Mouse (Mus musculus): Measurements from ENCODE around the gene Clasrp. TPM values are rescaled to one million over a fixed set of nuclear protein-coding genes. Genes with fewer than 3 reads are reported as not detected.

The Clasrp gene
- polyA plus RNA-seq, 1 experiment: 29.0 TPM

DNA sequence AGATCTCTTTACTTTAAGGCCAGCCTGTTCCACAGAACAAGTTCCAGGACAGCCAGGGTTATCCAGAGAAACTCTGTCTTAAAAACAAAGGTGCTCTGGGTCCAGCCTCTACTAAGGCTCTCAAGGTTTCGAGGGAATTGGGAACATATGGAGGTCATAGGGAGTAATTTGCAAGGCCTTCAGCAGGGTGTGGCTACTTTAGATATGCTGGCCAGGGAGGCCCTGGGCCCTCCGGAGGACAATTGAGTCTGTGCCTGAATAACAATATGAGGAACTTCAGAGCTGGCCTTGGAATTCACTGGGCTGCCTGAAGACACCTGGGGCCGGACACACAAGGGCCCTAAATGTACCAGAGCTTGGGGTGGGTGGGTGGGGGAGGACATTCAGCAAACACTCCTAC lies 28.7 kb downstream of the Clasrp start:
- H3K27me3 ChIP-seq (replicated peaks; ENCODE audit: control insufficient read depth, insufficient read depth, low read length): no peaks in the 10 kb centered on the region
- no peak for DNase-seq
- WGBS: 75% methylated on average over 3 of the region's 3 CpGs
- H3K4me1 ChIP-seq (ENCODE audit: control insufficient read depth, insufficient read depth, low read length): peaks cover 14% of the 10 kb centered on the region
- TF ChIP-seq POLR2A (IDR thresholded peaks at IDR 0.05; ENCODE audit: low read depth, low read length) (no peak), CTCF (conservative IDR thresholded peaks at IDR 0.05; ENCODE audit: insufficient read depth, insufficient read length, low read depth, low read length) (no peak)
- no peaks in the 10 kb centered on the region for H3K36me3 ChIP-seq (ENCODE audit: control insufficient read depth, insufficient read depth, low read length)
- no peak overlapping the region for H3K27ac ChIP-seq (ENCODE audit: insufficient read depth, low read depth, low read length)
- no peak overlapping the region for H3K4me3 ChIP-seq (ENCODE audit: insufficient read depth, low read depth, low read length)

GRCm38 (mm10) chr7:19573776-19574140 lies 30.5 kb downstream of the Clasrp start:
- 20% methylated on average over 16 of the region's 16 CpGs for WGBS
- Histone ChIP-seq H3K4me3 (ENCODE audit: insufficient read depth, low read depth, low read length) (peak overlapping the region; percentile 92), H3K27me3 (replicated peaks; ENCODE audit: control insufficient read depth, insufficient read depth, low read length) (no peaks in the 10 kb centered on the region), H3K27ac (ENCODE audit: insufficient read depth, low read depth, low read length) (peak overlapping the region; percentile 93), H3K36me3 (ENCODE audit: control insufficient read depth, insufficient read depth, low read length) (no peaks in the 10 kb centered on the region; the same call in 1 of the 2 replicates), H3K4me1 (ENCODE audit: control insufficient read depth, insufficient read depth, low read length) (peaks cover 25% of the 10 kb centered on the region)
- no peak for DNase-seq
- TF ChIP-seq POLR2A (IDR thresholded peaks at IDR 0.05; ENCODE audit: low read depth, low read length) (no peak), CTCF (conservative IDR thresholded peaks at IDR 0.05; ENCODE audit: insufficient read depth, insufficient read length, low read depth, low read length) (no peak)

GRCm38 (mm10) chr7:19572926-19573775 lies 31.1 kb downstream of the Clasrp start:
- under 1% methylated on average over 53 of the region's 53 CpGs for WGBS
- H3K4me3 ChIP-seq (ENCODE audit: insufficient read depth, low read depth, low read length): peak overlapping the region; percentile 92
- peak; percentile 86 for DNase-seq
- H3K4me1 ChIP-seq (ENCODE audit: control insufficient read depth, insufficient read depth, low read length): peaks cover 25% of the 10 kb centered on the region
- peak overlapping the region; percentile 93 for H3K27ac ChIP-seq (ENCODE audit: insufficient read depth, low read depth, low read length)
- no peaks in the 10 kb centered on the region for H3K27me3 ChIP-seq (replicated peaks; ENCODE audit: control insufficient read depth, insufficient read depth, low read length)
- TF ChIP-seq POLR2A (IDR thresholded peaks at IDR 0.05; ENCODE audit: low read depth, low read length): peak; percentile 76
- no peak for TF ChIP-seq CTCF (conservative IDR thresholded peaks at IDR 0.05; ENCODE audit: insufficient read depth, insufficient read length, low read depth, low read length)
- no peaks in the 10 kb centered on the region; the same call in 1 of the 2 replicates for H3K36me3 ChIP-seq (ENCODE audit: control insufficient read depth, insufficient read depth, low read length)

- H3K4me1 ChIP-seq (ENCODE audit: control insufficient read depth, insufficient read depth, low read length): peaks cover 36% of the 10 kb centered on the region
- no peaks in the 10 kb centered on the region; the same call in 1 of the 2 replicates for H3K36me3 ChIP-seq (ENCODE audit: control insufficient read depth, insufficient read depth, low read length)
- H3K27ac ChIP-seq (ENCODE audit: insufficient read depth, low read depth, low read length): no peak overlapping the region
- H3K27me3 ChIP-seq (replicated peaks; ENCODE audit: control insufficient read depth, insufficient read depth, low read length): no peaks in the 10 kb centered on the region
- DNase-seq: no peak
- TF ChIP-seq CTCF (conservative IDR thresholded peaks at IDR 0.05; ENCODE audit: insufficient read depth, insufficient read length, low read depth, low read length) (no peak), POLR2A (IDR thresholded peaks at IDR 0.05; ENCODE audit: low read depth, low read length) (no peak)
- 52% methylated on average over 3 of the region's 3 CpGs for WGBS
- H3K4me3 ChIP-seq (ENCODE audit: insufficient read depth, low read depth, low read length): no peak overlapping the region
These were observed 34.6 kb downstream of the Clasrp start for GRCm38 (mm10) chr7:19569647-19570046.

- peaks cover 30% of the 10 kb centered on the region for H3K4me1 ChIP-seq (ENCODE audit: control insufficient read depth, insufficient read depth, low read length)
- no peak overlapping the region for H3K4me3 ChIP-seq (ENCODE audit: insufficient read depth, low read depth, low read length)
- H3K36me3 ChIP-seq (ENCODE audit: control insufficient read depth, insufficient read depth, low read length): no peaks in the 10 kb centered on the region; the same call in 1 of the 2 replicates
- H3K27ac ChIP-seq (ENCODE audit: insufficient read depth, low read depth, low read length): peak overlapping the region; percentile 41; the same call in 1 of the 2 replicates
- peak; percentile 89 for DNase-seq
- WGBS: 61% methylated on average over 8 of the region's 8 CpGs
- H3K27me3 ChIP-seq (replicated peaks; ENCODE audit: control insufficient read depth, insufficient read depth, low read length): no peaks in the 10 kb centered on the region
- TF ChIP-seq POLR2A (IDR thresholded peaks at IDR 0.05; ENCODE audit: low read depth, low read length) (no peak), CTCF (conservative IDR thresholded peaks at IDR 0.05; ENCODE audit: insufficient read depth, insufficient read length, low read depth, low read length) (no peak)
These were observed 36.9 kb downstream of the Clasrp start for GRCm38 (mm10) chr7:19567426-19567825.

DNA sequence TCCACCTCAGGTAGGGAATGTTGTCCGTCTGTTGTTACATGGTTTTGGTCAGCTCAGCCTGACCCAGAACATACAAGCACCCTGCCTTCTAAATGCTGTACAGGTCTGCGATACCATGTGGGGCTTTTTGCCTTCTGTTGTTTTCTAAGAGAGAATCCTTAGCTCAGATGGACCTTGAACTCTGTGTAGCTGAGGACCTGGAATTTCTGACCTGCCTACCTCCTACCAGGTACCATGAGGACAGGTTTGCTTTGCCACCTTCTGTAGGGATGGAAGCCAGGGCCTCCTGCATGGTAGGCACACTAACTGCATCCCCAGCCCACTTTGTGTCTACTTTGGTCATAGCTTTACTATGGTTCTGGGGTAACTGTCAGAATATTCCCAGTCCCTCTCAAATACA lies 38.5 kb downstream of the Clasrp start:
- Histone ChIP-seq H3K27ac (ENCODE audit: insufficient read depth, low read depth, low read length) (peak overlapping the region; percentile 47; the same call in 1 of the 2 replicates), H3K27me3 (replicated peaks; ENCODE audit: control insufficient read depth, insufficient read depth, low read length) (no peaks in the 10 kb centered on the region), H3K36me3 (ENCODE audit: control insufficient read depth, insufficient read depth, low read length) (no peaks in the 10 kb centered on the region; the same call in 1 of the 2 replicates), H3K4me3 (ENCODE audit: insufficient read depth, low read depth, low read length) (no peak overlapping the region), H3K4me1 (ENCODE audit: control insufficient read depth, insufficient read depth, low read length) (peaks cover 22% of the 10 kb centered on the region)
- 66% methylated on average over 2 of the region's 2 CpGs for WGBS
- peak; percentile 72 for DNase-seq
- TF ChIP-seq CTCF (conservative IDR thresholded peaks at IDR 0.05; ENCODE audit: insufficient read depth, insufficient read length, low read depth, low read length): no peak
- TF ChIP-seq POLR2A (IDR thresholded peaks at IDR 0.05; ENCODE audit: low read depth, low read length): no peak

GRCm38 (mm10) chr7:19564455-19564854 lies 39.8 kb downstream of the Clasrp start:
- H3K4me3 ChIP-seq (ENCODE audit: insufficient read depth, low read depth, low read length): no peak overlapping the region
- H3K27me3 ChIP-seq (replicated peaks; ENCODE audit: control insufficient read depth, insufficient read depth, low read length): no peaks in the 10 kb centered on the region
- H3K36me3 ChIP-seq (ENCODE audit: control insufficient read depth, insufficient read depth, low read length): no peaks in the 10 kb centered on the region
- H3K4me1 ChIP-seq (ENCODE audit: control insufficient read depth, insufficient read depth, low read length): peaks cover 21% of the 10 kb centered on the region
- no peak overlapping the region for H3K27ac ChIP-seq (ENCODE audit: insufficient read depth, low read depth, low read length)
- WGBS: 92% methylated on average over 4 of the region's 4 CpGs
- no peak for DNase-seq
- TF ChIP-seq POLR2A (IDR thresholded peaks at IDR 0.05; ENCODE audit: low read depth, low read length) (no peak), CTCF (conservative IDR thresholded peaks at IDR 0.05; ENCODE audit: insufficient read depth, insufficient read length, low read depth, low read length) (0 out of 2 replicates have a peak, but pooled peaks have one; percentile 23)
